Mouse (Mus musculus) cerebral cortex, adult 2 months (tissue): ENCODE data around the gene Adam8.

Experiments used
- WGBS: fragments of 180-500 bp; shearing (Covaris S2); methylation state at CpG from one replicate; pipeline ENCODE4 v1.1.7; 2018; 5-methylcytosine and 5-hydroxymethylcytosine counted together

The Adam8 gene

GRCm38 (mm10) chr7:139979011-139979719, 13.2 kb downstream of the Adam8 start:
- WGBS, result 28% methylated on average over 13 of the region's 13 CpGs

DNA sequence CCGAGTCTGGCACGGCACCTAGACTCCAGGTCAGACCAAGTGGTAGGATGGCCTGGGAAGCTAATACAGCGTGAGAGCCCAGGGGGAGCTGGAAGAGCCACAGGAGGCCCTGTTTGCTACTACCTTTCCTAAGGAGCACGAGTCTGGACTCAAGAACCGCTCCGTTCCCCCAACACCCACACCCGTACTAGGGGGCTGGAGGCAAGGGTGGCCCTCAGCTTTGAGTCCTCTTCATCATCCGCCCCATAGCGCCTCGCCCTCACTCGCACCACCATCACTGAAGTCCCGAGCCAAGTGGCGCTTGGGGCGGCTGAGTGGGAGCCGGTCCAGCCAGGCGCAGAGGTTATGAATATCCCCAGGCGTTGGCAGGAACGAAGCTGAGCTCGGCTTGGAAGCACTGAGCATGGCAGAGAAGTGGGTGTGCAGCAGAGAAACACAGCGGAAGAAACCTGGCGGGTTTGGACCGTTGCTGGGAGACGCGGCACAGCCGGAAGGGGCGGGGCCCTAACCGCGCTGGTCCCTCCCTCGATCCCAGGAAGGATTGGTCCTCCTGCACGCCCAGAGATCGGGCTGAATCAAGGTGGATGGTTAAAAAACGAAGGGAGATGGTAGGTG, 14.0 kb downstream of the Adam8 start, which contains the start of gene 6430531B16Rik:
Gene 6430531B16Rik, minus strand, starts transcription at position 478 of the 615 bp plus-strand sequence.
- WGBS, result 4% methylated on average over 32 of the region's 32 CpGs

GRCm38 (mm10) chr7:139975471-139975870, 16.9 kb downstream of the Adam8 start:
- WGBS, result 72% methylated on average over 5 of the region's 5 CpGs

GRCm38 (mm10) chr7:139974307-139974706, 18.1 kb downstream of the Adam8 start:
- 87% methylated on average over 10 of the region's 10 CpGs for WGBS

DNA sequence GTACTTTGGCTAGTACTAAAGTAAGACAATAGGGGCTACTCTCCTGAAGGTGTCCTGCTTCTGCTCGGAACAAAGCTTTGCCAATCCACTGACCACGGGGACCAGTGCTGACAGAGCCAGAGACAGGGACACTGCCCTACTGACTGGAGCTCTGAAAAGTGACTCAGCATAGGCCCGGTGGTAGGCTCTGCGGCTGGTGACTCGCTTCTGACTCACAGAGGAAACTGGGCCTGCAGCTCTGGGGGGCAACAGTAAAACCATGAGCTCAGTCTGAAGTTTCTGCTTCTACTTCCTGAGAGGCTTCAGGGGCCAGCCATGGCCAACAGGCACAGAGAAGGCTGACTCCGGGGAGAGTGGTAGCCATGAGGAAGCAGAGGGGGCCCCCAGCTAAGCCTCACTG, 20.9 kb downstream of the Adam8 start:
- WGBS, result 44% methylated on average over 6 of the region's 6 CpGs

GRCm38 (mm10) chr7:139970979-139971378, 21.4 kb downstream of the Adam8 start:
- WGBS, result 68% methylated on average over 5 of the region's 5 CpGs

- WGBS, result 91% methylated on average over 10 of the region's 10 CpGs
These were observed 22.0 kb downstream of the Adam8 start for GRCm38 (mm10) chr7:139970216-139970919.

DNA sequence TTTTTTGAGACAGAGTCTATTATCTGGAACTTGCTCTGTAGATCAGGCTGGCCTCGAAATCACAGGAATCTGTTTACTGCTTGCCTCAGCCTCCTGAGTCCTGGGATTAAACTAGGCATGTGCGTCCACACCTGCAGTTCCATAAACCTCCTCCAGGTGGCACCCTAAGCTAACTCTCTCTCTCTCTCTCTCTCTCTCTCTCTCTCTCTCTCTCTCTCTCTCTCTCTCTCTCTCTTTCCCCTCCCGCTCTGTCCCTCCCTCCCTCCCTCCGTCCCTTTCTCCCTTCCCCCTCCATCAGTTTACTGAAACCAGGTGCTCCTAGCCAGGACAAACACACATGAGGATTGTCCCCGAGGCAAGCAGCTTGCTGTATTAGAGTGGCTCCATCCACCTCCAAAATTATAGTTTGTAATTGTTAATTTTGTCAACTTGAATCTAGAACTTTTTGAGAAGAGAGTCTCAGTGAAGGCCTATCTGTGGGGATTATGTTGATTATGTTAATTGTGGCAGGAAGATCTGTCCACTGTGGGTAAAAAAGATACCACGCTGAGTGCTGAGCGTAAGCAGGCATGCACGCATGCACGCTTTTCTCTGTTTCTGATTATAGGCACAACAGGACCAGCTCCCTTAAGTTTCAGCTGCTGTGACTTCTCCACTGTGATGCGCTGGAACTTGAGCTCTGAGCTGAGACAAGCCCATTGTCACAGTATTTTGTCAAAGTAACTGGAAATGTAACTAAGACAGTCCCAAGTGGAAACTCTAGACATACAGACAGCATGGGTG, 22.8 kb downstream of the Adam8 start:
- WGBS, result 41% methylated on average over 10 of the region's 10 CpGs

- WGBS, result 59% methylated on average over 5 of the region's 5 CpGs
These were observed 23.9 kb downstream of the Adam8 start for GRCm38 (mm10) chr7:139968428-139968827.

- 41% methylated on average over 4 of the region's 4 CpGs for WGBS
These were observed 25.2 kb downstream of the Adam8 start for GRCm38 (mm10) chr7:139967175-139967574.

DNA sequence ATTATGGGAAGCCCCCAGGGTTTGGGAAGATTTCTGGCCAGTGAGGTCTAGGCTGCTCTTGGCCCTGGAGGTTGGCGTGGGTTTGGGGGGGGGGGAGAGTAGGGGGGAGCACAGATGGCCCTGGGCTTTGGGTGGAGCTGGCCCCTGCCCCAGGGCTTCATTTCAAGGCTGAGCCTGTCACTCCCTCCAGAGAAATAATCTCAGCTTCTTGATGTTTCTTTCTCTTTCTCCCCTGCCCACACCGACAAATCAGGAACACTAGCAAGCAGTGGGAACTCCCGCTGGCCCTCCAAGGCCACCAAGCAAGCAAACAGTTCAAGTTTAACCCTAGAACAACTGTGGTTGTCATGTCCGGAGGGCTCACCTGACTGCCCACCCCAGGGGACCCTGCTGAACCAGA, 28.5 kb downstream of the Adam8 start:
- 58% methylated on average over 4 of the region's 4 CpGs for WGBS

GRCm38 (mm10) chr7:139961141-139961540, 31.2 kb downstream of the Adam8 start:
- WGBS, result 93% methylated on average over 10 of the region's 10 CpGs

GRCm38 (mm10) chr7:139957958-139958357, 34.4 kb downstream of the Adam8 start:
- 58% methylated on average over 11 of the region's 11 CpGs for WGBS

DNA sequence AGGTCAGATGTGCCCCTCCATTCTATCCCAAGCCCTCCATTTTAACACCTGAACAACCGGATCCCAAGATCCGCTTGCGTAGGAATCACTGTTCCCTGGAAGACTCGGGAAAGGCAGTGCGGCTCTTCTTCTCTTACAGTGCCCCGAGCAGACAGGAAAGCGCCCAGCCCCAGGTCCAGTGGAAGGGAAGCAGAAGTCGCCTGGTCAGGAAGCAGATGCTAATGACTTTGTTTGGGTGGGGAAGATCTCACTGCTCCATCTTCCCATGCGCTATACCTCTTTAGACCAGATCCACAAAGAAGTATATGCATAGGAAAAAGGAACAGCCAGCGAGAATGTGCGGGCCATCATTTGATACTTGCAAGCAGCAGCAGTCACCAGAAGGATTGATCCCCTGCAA, 34.9 kb downstream of the Adam8 start:
- WGBS, result 80% methylated on average over 11 of the region's 11 CpGs

GRCm38 (mm10) chr7:139956658-139957057, 35.7 kb downstream of the Adam8 start:
- 85% methylated on average over 3 of the region's 3 CpGs for WGBS

- 95% methylated on average over 4 of the region's 4 CpGs for WGBS
These were observed 36.9 kb downstream of the Adam8 start for GRCm38 (mm10) chr7:139955505-139955904.

GRCm38 (mm10) chr7:139951991-139952633, 40.2 kb downstream of the Adam8 start:
- WGBS, result 89% methylated on average over 6 of the region's 6 CpGs

DNA sequence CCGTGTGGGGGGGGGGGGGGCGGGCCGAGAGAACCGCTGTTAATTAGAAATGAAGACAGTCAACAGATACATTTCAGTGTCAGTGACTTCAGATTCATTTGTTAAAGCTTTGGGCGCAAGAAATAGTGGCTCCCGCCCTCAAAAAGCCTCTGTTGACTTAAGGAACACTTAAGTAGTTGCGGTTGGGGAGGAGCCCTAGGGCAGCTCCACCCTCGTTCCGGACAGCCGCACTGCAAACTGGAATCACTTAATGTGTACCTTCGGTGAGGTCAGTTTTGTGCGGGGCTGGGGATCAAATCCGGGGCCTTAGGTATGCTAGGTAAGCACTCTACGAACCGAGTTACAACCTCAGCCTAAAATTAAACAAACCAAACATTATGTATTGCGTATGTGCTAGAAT, 41.3 kb downstream of the Adam8 start:
- WGBS, result 6% methylated on average over 16 of the region's 16 CpGs

- 2% methylated on average over 33 of the region's 33 CpGs for WGBS
These were observed 41.9 kb downstream of the Adam8 start for GRCm38 (mm10) chr7:139950283-139950971.

DNA sequence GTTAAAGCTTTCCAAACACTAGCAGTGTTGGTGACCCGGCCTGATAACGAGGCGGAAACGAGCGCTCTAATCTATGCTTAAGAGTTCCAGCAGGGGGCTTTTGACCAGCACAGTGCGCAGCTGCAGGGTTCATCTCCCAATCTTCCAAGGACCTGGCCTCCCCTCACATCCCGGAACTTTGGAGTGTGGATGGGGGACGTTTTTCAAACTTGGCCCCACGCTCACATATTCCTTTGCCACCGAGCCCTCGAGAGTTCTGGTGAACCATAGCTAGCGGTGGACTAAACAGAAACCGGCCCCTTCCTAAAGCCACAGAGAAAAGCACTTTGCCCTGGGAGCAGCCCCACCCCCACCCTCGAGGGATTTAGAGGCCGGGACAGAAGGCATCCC, 42.5 kb downstream of the Adam8 start:
- 26% methylated on average over 15 of the region's 15 CpGs for WGBS

GRCm38 (mm10) chr7:139946032-139946431, 46.3 kb downstream of the Adam8 start:
- 83% methylated on average over 5 of the region's 5 CpGs for WGBS
